Mouse (Mus musculus): ENCODE measurements around the gene Ascl5. TPM values are rescaled to one million over a fixed set of nuclear protein-coding genes. Genes with fewer than 3 reads are reported as not detected.

The Ascl5 gene
- total RNA-seq, 2 experiments from 2014 or later: not detected

Other genes with a start within 250 kb of the Ascl5 start
- gene Lad1, start 232.2 kb upstream of the Ascl5 start, total RNA-seq (2015): not detected in 2 replicates
- gene Lad1, start 232.2 kb upstream of the Ascl5 start, total RNA-seq (2017): not detected in 2 replicates
- gene Tnnt2, start 214.4 kb upstream of the Ascl5 start, total RNA-seq (2015): not detected in 2 replicates
- gene Tnnt2, start 214.4 kb upstream of the Ascl5 start, total RNA-seq (2017): not detected in 2 replicates
- not detected in 2 replicates for gene Pkp1, start 131.6 kb upstream of the Ascl5 start, total RNA-seq (2015)
- gene Pkp1, start 131.6 kb upstream of the Ascl5 start, total RNA-seq (2017): not detected in 2 replicates
- gene Igfn1, start 44.5 kb upstream of the Ascl5 start, total RNA-seq (2015): not detected in 2 replicates
- gene Igfn1, start 44.5 kb upstream of the Ascl5 start, total RNA-seq (2017): not detected in 2 replicates
- gene Tmem9, start 42.7 kb upstream of the Ascl5 start, total RNA-seq (2015): 2.5 and 3.9 TPM in 2 replicates
- gene Tmem9, start 42.7 kb upstream of the Ascl5 start, total RNA-seq (2017): 2.8 and 3.7 TPM in 2 replicates
- gene Cacna1s, start 1.9 kb downstream of the Ascl5 start, total RNA-seq (2015): 0.05 TPM in 1 of 2 replicates, not detected in the other
- gene Cacna1s, start 1.9 kb downstream of the Ascl5 start, total RNA-seq (2017): not detected in 2 replicates
- 41.1 and 48.0 TPM in 2 replicates for gene Kif21b, start 80.6 kb downstream of the Ascl5 start, total RNA-seq (2015)
- 36.3 and 46.1 TPM in 2 replicates for gene Kif21b, start 80.6 kb downstream of the Ascl5 start, total RNA-seq (2017)
- gene Mroh3, start 162.0 kb downstream of the Ascl5 start, total RNA-seq (2015): not detected in 2 replicates
- gene Mroh3, start 162.0 kb downstream of the Ascl5 start, total RNA-seq (2017): not detected in 2 replicates
- not detected in 2 replicates for gene Inava, start 183.5 kb downstream of the Ascl5 start, total RNA-seq (2015)
- gene Inava, start 183.5 kb downstream of the Ascl5 start, total RNA-seq (2017): not detected in 2 replicates
- gene Gpr25, start 210.1 kb downstream of the Ascl5 start, total RNA-seq (2015): not detected in 2 replicates
- not detected in 2 replicates for gene Gpr25, start 210.1 kb downstream of the Ascl5 start, total RNA-seq (2017)

All from megakaryocyte, adult 5-6 weeks (primary cell).